In the genomic region with DNA sequence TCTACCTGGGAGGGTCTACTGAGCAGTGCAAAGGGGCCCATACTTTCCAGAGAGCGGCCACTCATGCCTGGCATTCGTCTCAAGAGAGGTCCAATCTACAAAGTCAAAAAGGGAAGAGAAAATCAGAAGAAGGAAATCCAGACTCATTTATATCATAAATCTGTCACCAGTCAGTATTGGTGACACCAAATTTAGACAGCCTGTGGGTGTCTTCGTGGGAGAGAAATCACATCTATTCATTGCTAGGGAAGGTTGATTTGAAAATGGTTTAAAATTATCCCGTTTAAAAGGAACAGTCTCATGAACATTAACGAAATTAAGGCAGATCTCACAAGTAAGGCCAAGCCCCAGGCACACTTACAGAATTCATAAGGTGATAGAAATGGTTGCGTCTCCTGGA, we compare ENCODE assay signal across 21 mouse cellular contexts.
"Had no signal": no experiment of that assay in that cellular context is flagged by ENCODE, and none has a peak within 500 bp of the region (broad histone marks: within the 10 kb centered on the region; RNA-seq: fewer than 3 reads in every experiment).

No protein-coding gene starts in this region.

- H3K27me3 ChIP-seq: limb, embryonic 13.5 days; liver, embryonic 13.5 days; neural tube, embryonic 12.5 days; neural tube, embryonic 15.5 days had no signal

- ATAC-seq: intestine, embryonic 15.5 days had no signal

- H3K27ac ChIP-seq: intestine, embryonic 15.5 days; kidney, embryonic 15.5 days; limb, embryonic 10.5 days; limb, embryonic 13.5 days; liver, embryonic 13.5 days; neural tube, embryonic 12.5 days; neural tube, embryonic 15.5 days had no signal

- H3K36me3 ChIP-seq: intestine, embryonic 15.5 days; kidney, embryonic 15.5 days; limb, embryonic 10.5 days; limb, embryonic 13.5 days; liver, embryonic 13.5 days; neural tube, embryonic 12.5 days; neural tube, embryonic 15.5 days had no signal

- H3K9me3 ChIP-seq: intestine, embryonic 15.5 days; limb, embryonic 10.5 days; limb, embryonic 13.5 days; liver, embryonic 13.5 days; neural tube, embryonic 12.5 days; neural tube, embryonic 15.5 days had no signal

- H3K4me3 ChIP-seq: intestine, embryonic 15.5 days; kidney, embryonic 15.5 days; limb, embryonic 10.5 days; limb, embryonic 13.5 days; liver, embryonic 13.5 days; neural tube, embryonic 12.5 days; neural tube, embryonic 15.5 days had no signal

- H3K9ac ChIP-seq: intestine, embryonic 15.5 days; kidney, embryonic 15.5 days; limb, embryonic 13.5 days; liver, embryonic 13.5 days; neural tube, embryonic 12.5 days; neural tube, embryonic 15.5 days had no signal

- DNase-seq: kidney, adult 11 months; kidney, adult 8-10 months; kidney, postnatal 10 days; kidney, postnatal 36 days; liver; liver, embryonic 13.5 days; lung, adult 2 months; lung, postnatal 14 days; lung, postnatal 4 days; midbrain, embryonic 14.5 days; right cerebral cortex, adult 18-20 months; thymus, adult 2 months; thymus, postnatal 14 days; thymus, postnatal 4 days had no signal

- H3K4me2 ChIP-seq: intestine, embryonic 15.5 days; kidney, embryonic 15.5 days; limb, embryonic 13.5 days; liver, embryonic 13.5 days; midbrain, embryonic 11.5 days; neural tube, embryonic 12.5 days; neural tube, embryonic 15.5 days had no signal
